Mouse (Mus musculus): ENCODE results near the gene Mipep.

DNA sequence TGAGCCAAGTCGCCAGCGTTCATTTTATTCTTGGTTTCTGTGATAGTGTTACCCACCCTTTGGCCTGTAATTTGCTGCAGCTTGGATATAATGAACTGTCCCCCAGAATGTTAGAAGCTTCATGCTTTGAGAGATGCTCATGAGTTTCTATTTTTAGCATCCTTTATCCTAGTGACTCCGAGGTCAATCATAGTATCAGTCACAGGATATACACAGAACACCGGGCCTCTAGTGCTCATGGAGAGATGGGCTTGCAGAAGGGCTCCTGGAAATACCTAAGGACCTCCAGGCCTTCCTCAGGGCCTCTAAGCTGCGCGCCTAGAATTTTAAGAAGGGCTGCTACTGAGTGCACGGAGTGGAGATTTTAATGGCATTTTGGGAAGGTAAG, 72.5 kb downstream of the Mipep start:
- no peak for TF ChIP-seq TAL1 (IDR thresholded peaks at IDR 0.05; ENCODE audit: low read length)
- no peak for TF ChIP-seq GATA1 (IDR thresholded peaks at IDR 0.05; ENCODE audit: low read length)
